Mouse (Mus musculus) heart, postnatal 25 days (tissue): Measurements from ENCODE around the gene Gimap8. TPM values are rescaled to one million over a fixed set of nuclear protein-coding genes. Genes with fewer than 3 reads are reported as not detected.
"Not testable (repeated sequence)": the region's sequence is repeated elsewhere in the genome, so short reads cannot be mapped to it uniquely, and the experiment has no call there.

ENCODE experiments used
- DNase-seq: peaks from one replicate; pipeline ENCODE4 v3.0.0; 2022; ENCODE audit warnings: low spot score
- intact Hi-C: fragments of 180-260 bp; cut with DNase I; formaldehyde crosslinking; loops from one replicate; pipeline ENCODE4 v1.15.1; 2025
- total RNA-seq, 2 experiments: library from RNA; stranded (reverse); gene quantifications; 2 replicates each; pipeline ENCODE4 v1.2.3; 2021

Gimap8 gene
- total RNA-seq, 2 experiments from 2014 or later: 7.8 to 8.0 TPM

- intact Hi-C loops: no loop called here
- no peak for DNase-seq
These were observed 29.9 kb downstream of the Gimap8 start for GRCm38 (mm10) chr6:48676860-48677415.

- intact Hi-C loops: no loop called here
- no peak for DNase-seq
These were observed 30.7 kb downstream of the Gimap8 start for GRCm38 (mm10) chr6:48677492-48678345.

- DNase-seq: no peak
- intact Hi-C loops: no loop called here
These were observed 31.4 kb downstream of the Gimap8 start for GRCm38 (mm10) chr6:48678391-48678790.

GRCm38 (mm10) chr6:48679701-48680100 is 32.7 kb downstream of the Gimap8 start:
- intact Hi-C loops: no loop called here
- DNase-seq: no peak

- intact Hi-C loops: no loop called here
- DNase-seq: no peak
These were observed 33.4 kb downstream of the Gimap8 start for GRCm38 (mm10) chr6:48680421-48680820.

GRCm38 (mm10) chr6:48681472-48682090 is 34.5 kb downstream of the Gimap8 start:
- DNase-seq: no peak
- intact Hi-C loops: no loop called here

- intact Hi-C loops: no loop called here
- DNase-seq: no peak
These were observed 35.2 kb downstream of the Gimap8 start for GRCm38 (mm10) chr6:48682271-48682670.

GRCm38 (mm10) chr6:48683263-48683821 is 36.3 kb downstream of the Gimap8 start:
- intact Hi-C loops: not testable (repeated sequence)

GRCm38 (mm10) chr6:48684319-48684718 is 37.3 kb downstream of the Gimap8 start, which contains the start of gene Gimap4:
Gene Gimap4 (plus strand): TSS chr6:48684549.
- no peak for DNase-seq
- intact Hi-C loops: loop anchor here (2.0 kb wide), 2 partner anchors 38 to 62 kb away; partner anchors contain the start of genes Gimap5 and Gimap8

More at GRCm38 (mm10) chr6:48683263-48683821, 36.3 kb downstream of the Gimap8 start:
- DNase-seq: not testable (repeated sequence)

- no peak for DNase-seq
- intact Hi-C loops: loop anchor here (2.0 kb wide), 2 partner anchors 38 to 62 kb away; partner anchors contain the start of genes Gimap5 and Gimap8
These were observed 37.8 kb downstream of the Gimap8 start for GRCm38 (mm10) chr6:48684806-48685205.

- intact Hi-C loops: loop anchor here (2.0 kb wide), 2 partner anchors 38 to 62 kb away; partner anchors contain the start of genes Gimap5 and Gimap8
- no peak for DNase-seq
These were observed 38.2 kb downstream of the Gimap8 start for GRCm38 (mm10) chr6:48685251-48685650.

GRCm38 (mm10) chr6:48685694-48686665 is 38.9 kb downstream of the Gimap8 start:
- DNase-seq: no peak
- intact Hi-C loops: loop anchor here (2.0 kb wide), 3 partner anchors 19 to 61 kb away; partner anchors contain the start of genes Gimap5 and Gimap8

GRCm38 (mm10) chr6:48687077-48687476 is 40.0 kb downstream of the Gimap8 start:
- DNase-seq: no peak
- intact Hi-C loops: loop anchor here (2.0 kb wide), 1 partner anchor 18 kb away; no protein-coding TSS in a partner anchor

- intact Hi-C loops: no loop called here
These were observed 42.3 kb downstream of the Gimap8 start for GRCm38 (mm10) chr6:48689320-48689719.

GRCm38 (mm10) chr6:48692962-48693361 is 45.9 kb downstream of the Gimap8 start:
- intact Hi-C loops: no loop called here
- no peak for DNase-seq

More at GRCm38 (mm10) chr6:48689320-48689719, 42.3 kb downstream of the Gimap8 start:
- DNase-seq: no peak

- DNase-seq: no peak
- intact Hi-C loops: no loop called here
These were observed 50.0 kb downstream of the Gimap8 start for GRCm38 (mm10) chr6:48696830-48697554.

- intact Hi-C loops: no loop called here
- no peak for DNase-seq
These were observed 50.5 kb downstream of the Gimap8 start for GRCm38 (mm10) chr6:48697555-48697930.
